ENCODE assay signal across 13 mouse cellular contexts in genomic region chr8:34385806-34386439, GRCm38 (mm10).
DNase-seq lines count a peak whose midpoint lies in the region; ATAC-seq and TF ChIP-seq lines count a peak whose summit lies in the region.
"Had no signal": no experiment of that assay in that cellular context is flagged by ENCODE, and none has a peak within 500 bp of the region (broad histone marks: within the 10 kb centered on the region; RNA-seq: fewer than 3 reads in every experiment).

No protein-coding gene starts in this region.

- no peak for TF ChIP-seq CTCF in intestine, postnatal 0 days (IDR thresholded peaks at IDR 0.05; ENCODE audit: low read depth)

- no peaks in the 10 kb centered on the region for H3K9me3 ChIP-seq in midbrain, embryonic 15.5 days
- no peaks in the 10 kb centered on the region for H3K9me3 ChIP-seq in midbrain, embryonic 13.5 days
- H3K9me3 ChIP-seq in forebrain, embryonic 16.5 days (ENCODE audit: control insufficient read depth, low read length), result no peaks in the 10 kb centered on the region
- no peaks in the 10 kb centered on the region for H3K9me3 ChIP-seq in neural tube, embryonic 12.5 days
- no peaks in the 10 kb centered on the region for H3K9me3 ChIP-seq in intestine, postnatal 0 days (ENCODE audit: control insufficient read depth)
- H3K9me3 ChIP-seq: liver, embryonic 15.5 days had no signal

- 64% methylated on average over 10 of the region's 10 CpGs for WGBS in midbrain, embryonic 15.5 days
- 65% methylated on average over 10 of the region's 10 CpGs for WGBS in midbrain, embryonic 13.5 days
- WGBS in forebrain, embryonic 16.5 days, result 41% methylated on average over 10 of the region's 10 CpGs
- WGBS in neural tube, embryonic 12.5 days, result 40% methylated on average over 10 of the region's 10 CpGs
- 85% methylated on average over 10 of the region's 10 CpGs for WGBS in intestine, postnatal 0 days

- no peaks in the 10 kb centered on the region for H3K27me3 ChIP-seq in midbrain, embryonic 15.5 days (replicated peaks)
- H3K27me3 ChIP-seq in midbrain, embryonic 13.5 days, result no peaks in the 10 kb centered on the region
- no peaks in the 10 kb centered on the region for H3K27me3 ChIP-seq in forebrain, embryonic 16.5 days (replicated peaks; ENCODE audit: control insufficient read depth, insufficient read depth, low read length)
- H3K27me3 ChIP-seq in neural tube, embryonic 12.5 days (replicated peaks), result no peaks in the 10 kb centered on the region
- H3K27me3 ChIP-seq in intestine, postnatal 0 days (replicated peaks; ENCODE audit: control insufficient read depth, insufficient read depth, low read length), result no peaks in the 10 kb centered on the region
- H3K27me3 ChIP-seq: liver, embryonic 15.5 days had no signal

- H3K9ac ChIP-seq in midbrain, embryonic 15.5 days, result no peak overlapping the region
- H3K9ac ChIP-seq in midbrain, embryonic 13.5 days (replicated peaks), result no peak overlapping the region
- no peak overlapping the region for H3K9ac ChIP-seq in forebrain, embryonic 16.5 days (replicated peaks; ENCODE audit: low read depth, low read length)
- H3K9ac ChIP-seq in neural tube, embryonic 12.5 days, result no peak overlapping the region
- H3K9ac ChIP-seq in intestine, postnatal 0 days (ENCODE audit: low read depth, low read length), result no peak overlapping the region
- H3K9ac ChIP-seq: liver, embryonic 15.5 days had no signal

- H3K36me3 ChIP-seq in midbrain, embryonic 15.5 days (replicated peaks), result no peaks in the 10 kb centered on the region
- no peaks in the 10 kb centered on the region for H3K36me3 ChIP-seq in midbrain, embryonic 13.5 days
- no peaks in the 10 kb centered on the region for H3K36me3 ChIP-seq in forebrain, embryonic 16.5 days (ENCODE audit: control insufficient read depth, insufficient read depth)
- H3K36me3 ChIP-seq in neural tube, embryonic 12.5 days, result no peaks in the 10 kb centered on the region
- no peaks in the 10 kb centered on the region for H3K36me3 ChIP-seq in intestine, postnatal 0 days (ENCODE audit: control insufficient read depth, insufficient read depth)
- H3K36me3 ChIP-seq: liver, embryonic 15.5 days had no signal

- H3K4me2 ChIP-seq in midbrain, embryonic 15.5 days, result no peak overlapping the region
- no peak overlapping the region for H3K4me2 ChIP-seq in midbrain, embryonic 13.5 days (replicated peaks)
- no peak overlapping the region for H3K4me2 ChIP-seq in forebrain, embryonic 16.5 days (ENCODE audit: low read length)
- no peak overlapping the region for H3K4me2 ChIP-seq in neural tube, embryonic 12.5 days (replicated peaks)
- no peak overlapping the region for H3K4me2 ChIP-seq in intestine, postnatal 0 days (replicated peaks; ENCODE audit: low read depth)
- H3K4me2 ChIP-seq: liver, embryonic 15.5 days had no signal

- no peaks in the 10 kb centered on the region for H3K4me1 ChIP-seq in midbrain, embryonic 15.5 days
- 0 out of 2 replicates have a peak, but pooled peaks cover 4% of the 10 kb centered on the region for H3K4me1 ChIP-seq in midbrain, embryonic 13.5 days (replicated peaks)
- H3K4me1 ChIP-seq in forebrain, embryonic 16.5 days (replicated peaks; ENCODE audit: control insufficient read depth, insufficient read depth, low read length), result peaks cover 7% of the 10 kb centered on the region
- peaks cover 10% of the 10 kb centered on the region; the same call in 1 of the 2 replicates for H3K4me1 ChIP-seq in neural tube, embryonic 12.5 days
- H3K4me1 ChIP-seq in intestine, postnatal 0 days (replicated peaks; ENCODE audit: control insufficient read depth, insufficient read depth, low read length), result no peaks in the 10 kb centered on the region
- H3K4me1 ChIP-seq: liver, embryonic 15.5 days had no signal

- peak; percentile 57; the same call in 1 of the 2 replicates for ATAC-seq in midbrain, embryonic 15.5 days (replicated peaks)
- no peak for ATAC-seq in midbrain, embryonic 13.5 days
- peak; percentile 61 for ATAC-seq in forebrain, embryonic 16.5 days
- peak; percentile 77 for ATAC-seq in neural tube, embryonic 12.5 days (ENCODE audit: low FRiP score, low read depth)
- ATAC-seq in intestine, postnatal 0 days, result no peak
- ATAC-seq: intestine, embryonic 16.5 days had no signal

- no peak overlapping the region for H3K4me3 ChIP-seq in midbrain, embryonic 15.5 days
- H3K4me3 ChIP-seq in midbrain, embryonic 13.5 days (replicated peaks), result no peak overlapping the region
- no peak overlapping the region for H3K4me3 ChIP-seq in forebrain, embryonic 16.5 days (replicated peaks; ENCODE audit: low read length)
- H3K4me3 ChIP-seq in neural tube, embryonic 12.5 days, result no peak overlapping the region
- no peak overlapping the region for H3K4me3 ChIP-seq in intestine, postnatal 0 days (ENCODE audit: low read depth, low read length)
- H3K4me3 ChIP-seq: liver, embryonic 15.5 days had no signal

- DNase-seq in cerebellum, adult 9-10 months, result peak; percentile 20
- no peak for DNase-seq in cerebellum, adult 8-10 months
- DNase-seq in spleen, postnatal 4 days (ENCODE audit: low spot score in 2 of 2), result no peak
- DNase-seq: heart, postnatal 10 days; kidney, postnatal 36 days; lung, postnatal 36 days had no signal

- no peak overlapping the region for H3K27ac ChIP-seq in midbrain, embryonic 15.5 days
- no peak overlapping the region for H3K27ac ChIP-seq in midbrain, embryonic 13.5 days
- no peak overlapping the region for H3K27ac ChIP-seq in forebrain, embryonic 16.5 days (ENCODE audit: low read length)
- H3K27ac ChIP-seq in neural tube, embryonic 12.5 days, result no peak overlapping the region
- no peak overlapping the region for H3K27ac ChIP-seq in intestine, postnatal 0 days (ENCODE audit: low read depth, low read length)
- H3K27ac ChIP-seq: liver, embryonic 15.5 days had no signal

Comparison
In these comparisons a context has a peak if more than half of its experiments do, and no peak if none do; other contexts are left out.
1. ATAC-seq: peak in midbrain, embryonic 15.5 days (single experiment), forebrain, embryonic 16.5 days (single experiment) and neural tube, embryonic 12.5 days (single experiment); none in midbrain, embryonic 13.5 days (single experiment) and intestine, postnatal 0 days (single experiment).